Comparison of ENCODE assay signal across 9 mouse cellular contexts in genomic region chr14:93498813-93499690, GRCm38 (mm10).
A peak's percentile ranks its signal among the peaks of the same experiment; 100 is the strongest.
DNase-seq lines count a peak whose midpoint lies in the region; ATAC-seq and TF ChIP-seq lines count a peak whose summit lies in the region.
"Had no signal": no experiment of that assay in that cellular context is flagged by ENCODE, and none has a peak within 500 bp of the region (broad histone marks: within the 10 kb centered on the region; RNA-seq: fewer than 3 reads in every experiment).

No protein-coding gene starts in this region.

- H3K27ac ChIP-seq in cerebellum, adult 2 months (ENCODE audit: insufficient read depth, low read length), result peak overlapping the region; percentile 59; the same call in 1 of the 2 replicates
- no peak overlapping the region for H3K27ac ChIP-seq in hindbrain, embryonic 11.5 days (ENCODE audit: low read depth, low read length)
- H3K27ac ChIP-seq in thymus, adult 2 months (ENCODE audit: control insufficient read depth, insufficient read depth, low read length), result no peak overlapping the region

- peak; percentile 25 for DNase-seq in 3T3-L1 (ENCODE audit: low read depth, low spot score)
- peak; percentile 89 to 92 for DNase-seq in cerebellum, adult 2 months
- DNase-seq in hindbrain, embryonic 11.5 days (ENCODE audit: low spot score), result peak; percentile 38
- DNase-seq in layer of hippocampus, adult 9-10 months (ENCODE audit: low spot score), result peak; percentile 18
- peak; percentile 16 for DNase-seq in lung, postnatal 25 days (ENCODE audit: low spot score)
- DNase-seq in right cerebral cortex, postnatal 10 days (ENCODE audit: low spot score in 2 of 2), result peak; percentile 70 to 72
- no peak for DNase-seq in thymus, adult 2 months

- no peak overlapping the region for H3K4me2 ChIP-seq in hindbrain, embryonic 11.5 days (replicated peaks; ENCODE audit: low read depth, low read length)

- H3K4me1 ChIP-seq in cerebellum, adult 2 months (ENCODE audit: control insufficient read depth, insufficient read depth, low read length), result no peaks in the 10 kb centered on the region
- H3K4me1 ChIP-seq in hindbrain, embryonic 11.5 days (replicated peaks; ENCODE audit: control insufficient read depth, insufficient read depth, low read length), result no peaks in the 10 kb centered on the region
- no peaks in the 10 kb centered on the region for H3K4me1 ChIP-seq in thymus, adult 2 months (replicated peaks; ENCODE audit: control insufficient read depth, insufficient read depth, low read length)

- TF ChIP-seq CTCF in cerebellum, adult 2 months (IDR thresholded peaks at IDR 0.05; ENCODE audit: borderline replicate concordance, insufficient read depth, low read depth, low read length), result no peak
- no peak for TF ChIP-seq CTCF in thymus, adult 2 months (IDR thresholded peaks at IDR 0.05; ENCODE audit: borderline replicate concordance, control insufficient read depth, extremely low read depth, insufficient read depth, low read length, poor library complexity)

- H3K4me3 ChIP-seq in cerebellum, adult 2 months (replicated peaks; ENCODE audit: insufficient read depth, low read depth, low read length), result peak overlapping the region; percentile 17
- H3K4me3 ChIP-seq in hindbrain, embryonic 11.5 days (ENCODE audit: low read depth, low read length), result no peak overlapping the region
- H3K4me3 ChIP-seq in thymus, adult 2 months (ENCODE audit: control insufficient read depth, insufficient read depth, low read length), result no peak overlapping the region

- peak; percentile 58 for ATAC-seq in frontal cortex, adult (ENCODE audit: low TSS enrichment)
- ATAC-seq in hindbrain, embryonic 11.5 days (ENCODE audit: low FRiP score), result peak; percentile 66; the same call in 1 of the 2 replicates

- no peaks in the 10 kb centered on the region for H3K9me3 ChIP-seq in hindbrain, embryonic 11.5 days (ENCODE audit: control insufficient read depth, low read length)

- no peak overlapping the region for H3K9ac ChIP-seq in hindbrain, embryonic 11.5 days (ENCODE audit: low read depth, low read length)

- 15% methylated on average over 13 of the region's 13 CpGs for WGBS in cerebellum, adult 2 months
- WGBS in hindbrain, embryonic 11.5 days, result 45% methylated on average over 13 of the region's 13 CpGs
- 60% methylated on average over 13 of the region's 13 CpGs for WGBS in thymus, adult 2 months

- no peaks in the 10 kb centered on the region for H3K36me3 ChIP-seq in hindbrain, embryonic 11.5 days (ENCODE audit: control insufficient read depth, insufficient read depth, low read length)
- no peaks in the 10 kb centered on the region for H3K36me3 ChIP-seq in thymus, adult 2 months (ENCODE audit: control insufficient read depth, insufficient read depth, low read length)

- no peaks in the 10 kb centered on the region for H3K27me3 ChIP-seq in cerebellum, adult 2 months (ENCODE audit: control insufficient read depth, insufficient read depth, low read length)
- no peaks in the 10 kb centered on the region for H3K27me3 ChIP-seq in hindbrain, embryonic 11.5 days (ENCODE audit: control insufficient read depth, insufficient read depth, low read length)
- H3K27me3 ChIP-seq in thymus, adult 2 months (ENCODE audit: control insufficient read depth, insufficient read depth, low read length), result no peaks in the 10 kb centered on the region
- H3K27me3 ChIP-seq: CH12.LX had no signal

- TF ChIP-seq POLR2A in cerebellum, adult 2 months (IDR thresholded peaks at IDR 0.05; ENCODE audit: borderline replicate concordance, insufficient read depth, low read length), result no peak
- TF ChIP-seq POLR2A in thymus, adult 2 months (IDR thresholded peaks at IDR 0.05; ENCODE audit: control insufficient read depth, extremely low read depth, insufficient read depth, low read length, poor library complexity), result no peak
